In the genomic region with DNA sequence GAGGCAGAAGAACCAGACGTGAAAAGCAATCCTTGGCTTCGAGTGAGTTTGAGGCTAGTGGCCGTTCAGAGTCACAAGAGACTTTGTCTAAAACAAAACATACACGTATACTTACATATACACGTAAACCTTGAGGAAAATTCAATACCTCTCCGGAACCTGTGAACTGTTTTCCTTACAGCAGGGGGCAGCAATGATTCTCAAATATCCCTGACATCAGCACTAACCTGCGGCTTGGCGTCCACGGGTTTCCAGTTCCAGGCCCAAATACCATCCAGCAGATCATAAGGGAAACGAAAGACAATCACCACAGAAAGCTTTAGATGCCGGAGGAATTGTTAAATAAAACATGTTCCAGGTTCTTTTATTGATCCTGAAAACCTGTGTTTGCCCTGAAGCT, we compare ENCODE assay signal across 8 mouse cellular contexts. TPM values are rescaled to one million over a fixed set of nuclear protein-coding genes. Genes with fewer than 3 reads are reported as not detected.
DNase-seq lines count a peak whose midpoint lies in the region; ATAC-seq and TF ChIP-seq lines count a peak whose summit lies in the region.

No protein-coding gene starts in this region.

- TF ChIP-seq CTCF in brain, embryonic 14.5 days (IDR thresholded peaks at IDR 0.05; ENCODE audit: borderline replicate concordance, extremely low read depth, insufficient read depth, insufficient read length): peak; percentile 68; the same call in 1 of the 2 replicates
- peak; percentile 71; the same call in 1 of the 2 replicates for TF ChIP-seq CTCF in small intestine, adult 2 months (IDR thresholded peaks at IDR 0.05; ENCODE audit: extremely low read depth, insufficient read length, insufficient replicate concordance, low read depth, low read length)

- peaks cover 23% of the 10 kb centered on the region for H3K4me1 ChIP-seq in heart, embryonic 12.5 days (replicated peaks)
- no peaks in the 10 kb centered on the region for H3K4me1 ChIP-seq in forebrain, embryonic 14.5 days (ENCODE audit: control insufficient read depth, insufficient read depth, low read length)
- peaks cover 24% of the 10 kb centered on the region for H3K4me1 ChIP-seq in small intestine, adult 2 months (ENCODE audit: control insufficient read depth, insufficient read depth, insufficient read length, low read length)

- WGBS in heart, embryonic 12.5 days: 16% methylated on average over 11 of the region's 11 CpGs
- 11% methylated on average over 11 of the region's 11 CpGs for WGBS in forebrain, embryonic 14.5 days
- WGBS in small intestine, adult 2 months: 3% methylated on average over 11 of the region's 11 CpGs

- DNase-seq in heart, adult 18-20 months: peak; percentile 85 to 93
- peak; percentile 89 for DNase-seq in brain, embryonic 14.5 days (ENCODE audit: low read depth)
- peak; percentile 87 for DNase-seq in forebrain, embryonic 14.5 days (ENCODE audit: low spot score)
- DNase-seq in induced T-regulatory cell, adult 2 months (ENCODE audit: low read depth): peak; percentile 87
- peak; percentile 80 for DNase-seq in left cerebral cortex, adult 11 months (ENCODE audit: low spot score)

- H3K4me3 ChIP-seq in heart, embryonic 12.5 days: no peak overlapping the region
- H3K4me3 ChIP-seq in forebrain, embryonic 14.5 days (ENCODE audit: low read depth, low read length): no peak overlapping the region
- no peak overlapping the region for H3K4me3 ChIP-seq in small intestine, adult 2 months (ENCODE audit: low read depth, low read length)

- no peak overlapping the region for H3K4me2 ChIP-seq in heart, embryonic 12.5 days
- H3K4me2 ChIP-seq in forebrain, embryonic 14.5 days (ENCODE audit: low read length): no peak overlapping the region

- peaks cover 4% of the 10 kb centered on the region; the same call in 1 of the 2 replicates for H3K9me3 ChIP-seq in heart, embryonic 12.5 days (replicated peaks)
- no peaks in the 10 kb centered on the region for H3K9me3 ChIP-seq in forebrain, embryonic 14.5 days (replicated peaks; ENCODE audit: control insufficient read depth, low read length)

- no peak for TF ChIP-seq POLR2A in brain, embryonic 14.5 days (IDR thresholded peaks at IDR 0.05; ENCODE audit: borderline replicate concordance, extremely low read depth, insufficient read depth, insufficient read length, poor library complexity, severe bottlenecking)
- TF ChIP-seq POLR2A in small intestine, adult 2 months (IDR thresholded peaks at IDR 0.05; ENCODE audit: low read depth, low read length): no peak

- no peaks in the 10 kb centered on the region for H3K27me3 ChIP-seq in heart, embryonic 12.5 days (replicated peaks)
- H3K27me3 ChIP-seq in forebrain, embryonic 14.5 days (replicated peaks; ENCODE audit: control insufficient read depth, insufficient read depth, low read length): no peaks in the 10 kb centered on the region
- H3K27me3 ChIP-seq in small intestine, adult 2 months (ENCODE audit: control insufficient read depth, insufficient read depth, low read length): no peaks in the 10 kb centered on the region

- H3K36me3 ChIP-seq in heart, embryonic 12.5 days: no peaks in the 10 kb centered on the region
- no peaks in the 10 kb centered on the region for H3K36me3 ChIP-seq in forebrain, embryonic 14.5 days (ENCODE audit: control insufficient read depth, insufficient read depth, low read length)
- H3K36me3 ChIP-seq in small intestine, adult 2 months (ENCODE audit: control insufficient read depth, insufficient read depth, low read length): no peaks in the 10 kb centered on the region

- H3K9ac ChIP-seq in heart, embryonic 12.5 days: no peak overlapping the region
- H3K9ac ChIP-seq in forebrain, embryonic 14.5 days (ENCODE audit: low read length): no peak overlapping the region

- no peak overlapping the region for H3K27ac ChIP-seq in heart, embryonic 12.5 days (ENCODE audit: poor library complexity, severe bottlenecking)
- no peak overlapping the region for H3K27ac ChIP-seq in forebrain, embryonic 14.5 days (ENCODE audit: low read depth, low read length)
- H3K27ac ChIP-seq in small intestine, adult 2 months (ENCODE audit: insufficient read depth, low read depth, low read length): peak overlapping the region; percentile 86

- ATAC-seq in heart, embryonic 12.5 days (ENCODE audit: insufficient number of reproducible peaks, low FRiP score): no peak
- peak; percentile 54; the same call in 1 of the 2 replicates for ATAC-seq in forebrain, embryonic 14.5 days
- peak; percentile 86 for ATAC-seq in megakaryocyte progenitor cell, adult 5-6 weeks (replicated peaks; ENCODE audit: poor library complexity)

RNA-seq across cellular contexts. Expression of a gene that starts 19.7 kb away (rescaled TPM):
- total RNA-seq in heart, adult 18-20 months (2021): 10 to 100 TPM; 11.8 to 13.5 TPM
- polyA plus RNA-seq in heart, embryonic 12.5 days (2016; fragmentation: Nextera tagmentation; extraction: Ambion mirVana): 12.0 and 12.7 TPM in 2 replicates
- 45.6 and 51.9 TPM in 2 replicates for polyA plus RNA-seq in brain, embryonic 14.5 days (2012; rRNA removed)
- 19.2 and 19.9 TPM in 2 replicates for polyA plus RNA-seq in forebrain, embryonic 14.5 days (2014; fragmentation: Nextera tagmentation; extraction: Ambion mirVana)
- 32.1 and 36.6 TPM in 2 replicates for total RNA-seq in megakaryocyte progenitor cell, adult 5-6 weeks (2015)
- total RNA-seq in megakaryocyte progenitor cell, adult 5-6 weeks (2017): 28.5 and 38.8 TPM in 2 replicates
- 2.5 and 4.5 TPM in 2 replicates for polyA plus RNA-seq in small intestine, adult 2 months (2012; rRNA removed)

RNA-seq across cellular contexts. Expression of a gene that starts 34.4 kb away (rescaled TPM):
- total RNA-seq in heart, adult 18-20 months (2021): 10 to 100 TPM; 38.5 to 41.7 TPM
- 88.1 and 90.2 TPM in 2 replicates for polyA plus RNA-seq in heart, embryonic 12.5 days (2016; fragmentation: Nextera tagmentation; extraction: Ambion mirVana)
- 83.6 and 99.0 TPM in 2 replicates for polyA plus RNA-seq in brain, embryonic 14.5 days (2012; rRNA removed)
- 108 and 118 TPM in 2 replicates for polyA plus RNA-seq in forebrain, embryonic 14.5 days (2014; fragmentation: Nextera tagmentation; extraction: Ambion mirVana)
- total RNA-seq in megakaryocyte progenitor cell, adult 5-6 weeks (2015): 54.1 and 58.4 TPM in 2 replicates
- 61.0 and 67.1 TPM in 2 replicates for total RNA-seq in megakaryocyte progenitor cell, adult 5-6 weeks (2017)
- 86.2 and 157 TPM in 2 replicates for polyA plus RNA-seq in small intestine, adult 2 months (2012; rRNA removed)

RNA-seq across cellular contexts. Expression of a gene that starts 50.6 kb away (rescaled TPM):
- not detected for total RNA-seq in heart, adult 18-20 months (2021)
- not detected in 2 replicates for polyA plus RNA-seq in heart, embryonic 12.5 days (2016; fragmentation: Nextera tagmentation; extraction: Ambion mirVana)
- not detected in 2 replicates for polyA plus RNA-seq in brain, embryonic 14.5 days (2012; rRNA removed)
- not detected in 2 replicates for polyA plus RNA-seq in forebrain, embryonic 14.5 days (2014; fragmentation: Nextera tagmentation; extraction: Ambion mirVana)
- not detected in 2 replicates for total RNA-seq in megakaryocyte progenitor cell, adult 5-6 weeks (2015)
- total RNA-seq in megakaryocyte progenitor cell, adult 5-6 weeks (2017): not detected in 2 replicates
- 7.1 and 88.2 TPM in 2 replicates for polyA plus RNA-seq in small intestine, adult 2 months (2012; rRNA removed)

RNA-seq across cellular contexts. Expression of a gene that starts 59.3 kb away (rescaled TPM):
- total RNA-seq in heart, adult 18-20 months (2021): 10 to 100 TPM; 22.1 to 22.8 TPM
- 54.0 and 55.8 TPM in 2 replicates for polyA plus RNA-seq in heart, embryonic 12.5 days (2016; fragmentation: Nextera tagmentation; extraction: Ambion mirVana)
- 49.1 and 50.6 TPM in 2 replicates for polyA plus RNA-seq in brain, embryonic 14.5 days (2012; rRNA removed)
- polyA plus RNA-seq in forebrain, embryonic 14.5 days (2014; fragmentation: Nextera tagmentation; extraction: Ambion mirVana): 97.0 and 106 TPM in 2 replicates
- 53.2 and 67.0 TPM in 2 replicates for total RNA-seq in megakaryocyte progenitor cell, adult 5-6 weeks (2015)
- 39.3 and 42.1 TPM in 2 replicates for total RNA-seq in megakaryocyte progenitor cell, adult 5-6 weeks (2017)
- 5.9 and 10.8 TPM in 2 replicates for polyA plus RNA-seq in small intestine, adult 2 months (2012; rRNA removed)

RNA-seq across cellular contexts. Expression of a gene that starts 59.5 kb away (rescaled TPM):
- total RNA-seq in heart, adult 18-20 months (2021): 10 to 100 TPM; 15.8 to 17.1 TPM
- 31.4 and 31.8 TPM in 2 replicates for polyA plus RNA-seq in heart, embryonic 12.5 days (2016; fragmentation: Nextera tagmentation; extraction: Ambion mirVana)
- 57.7 and 63.3 TPM in 2 replicates for polyA plus RNA-seq in brain, embryonic 14.5 days (2012; rRNA removed)
- 34.2 and 41.4 TPM in 2 replicates for polyA plus RNA-seq in forebrain, embryonic 14.5 days (2014; fragmentation: Nextera tagmentation; extraction: Ambion mirVana)
- 13.2 and 18.1 TPM in 2 replicates for total RNA-seq in megakaryocyte progenitor cell, adult 5-6 weeks (2015)
- 22.8 and 25.6 TPM in 2 replicates for total RNA-seq in megakaryocyte progenitor cell, adult 5-6 weeks (2017)
- 11.7 and 18.7 TPM in 2 replicates for polyA plus RNA-seq in small intestine, adult 2 months (2012; rRNA removed)
